Mouse (Mus musculus) layer of hippocampus, postnatal 14 days (tissue): ENCODE results near the gene Resp18. TPM values are rescaled to one million over a fixed set of nuclear protein-coding genes. Genes with fewer than 3 reads are reported as not detected.
A peak's percentile ranks its signal among the peaks of the same experiment; 100 is the strongest.

Experiments used
- DNase-seq, 2 experiments: peaks; one replicate each; pipeline ENCODE4 v3.0.0; 2021 to 2022; ENCODE audit warnings: low spot score in 2 of 2, mixed read lengths in 1 of 2
- total RNA-seq, 2 experiments: library from RNA; stranded (reverse); gene quantifications; 2 replicates each; pipeline ENCODE4 v1.2.3; 2021

Gene Resp18
- total RNA-seq, 2 experiments from 2014 or later, result 68.2 to 98.9 TPM

DNA sequence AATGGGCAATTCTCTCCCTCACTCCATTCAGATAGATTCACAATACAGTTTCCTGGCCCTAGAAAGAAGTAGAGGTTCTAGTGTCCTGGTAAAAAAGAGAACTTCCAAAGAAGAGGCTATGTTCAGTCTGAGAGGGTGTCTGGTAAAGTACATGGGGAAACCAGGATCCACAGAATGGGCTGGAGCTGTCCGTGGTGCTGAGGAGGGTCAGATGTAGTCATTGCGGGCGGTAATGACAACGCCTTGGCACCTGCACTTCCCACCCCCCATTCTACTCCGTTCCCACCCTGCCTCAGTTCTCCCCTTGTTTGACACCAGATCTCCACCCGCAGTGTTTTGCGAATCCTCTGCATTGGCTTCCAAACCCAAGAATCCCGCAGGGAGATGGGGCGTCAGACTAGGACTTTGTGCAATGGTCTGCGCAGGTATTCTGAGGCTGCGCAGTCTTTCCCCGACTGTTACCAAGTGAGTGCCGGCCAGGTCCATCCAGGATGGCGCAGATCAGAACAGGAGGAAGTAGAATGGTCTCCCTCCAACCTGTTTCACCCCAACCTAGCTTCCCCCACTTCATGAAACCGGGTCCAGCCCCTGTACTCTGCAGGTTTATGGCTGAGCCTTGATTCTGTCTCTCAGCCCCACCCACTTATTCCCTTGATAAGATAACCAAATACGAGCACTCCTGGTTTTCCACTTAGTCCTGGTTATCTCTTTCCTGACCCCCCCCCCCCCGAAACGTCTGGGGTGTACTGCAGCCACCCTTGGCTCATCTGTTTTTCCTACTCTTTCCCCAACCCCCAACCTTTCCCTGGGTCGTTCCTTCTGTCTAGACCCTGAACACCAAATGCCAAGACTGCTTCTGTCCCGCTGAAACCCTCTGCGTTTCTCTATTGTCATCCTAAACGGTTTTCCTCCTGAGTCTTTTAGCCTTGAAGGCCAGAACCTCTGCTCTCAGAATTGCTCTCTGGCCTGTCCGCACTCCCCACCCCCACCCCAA is 723 bp downstream of the Resp18 start:
- DNase-seq, result no peak

DNA sequence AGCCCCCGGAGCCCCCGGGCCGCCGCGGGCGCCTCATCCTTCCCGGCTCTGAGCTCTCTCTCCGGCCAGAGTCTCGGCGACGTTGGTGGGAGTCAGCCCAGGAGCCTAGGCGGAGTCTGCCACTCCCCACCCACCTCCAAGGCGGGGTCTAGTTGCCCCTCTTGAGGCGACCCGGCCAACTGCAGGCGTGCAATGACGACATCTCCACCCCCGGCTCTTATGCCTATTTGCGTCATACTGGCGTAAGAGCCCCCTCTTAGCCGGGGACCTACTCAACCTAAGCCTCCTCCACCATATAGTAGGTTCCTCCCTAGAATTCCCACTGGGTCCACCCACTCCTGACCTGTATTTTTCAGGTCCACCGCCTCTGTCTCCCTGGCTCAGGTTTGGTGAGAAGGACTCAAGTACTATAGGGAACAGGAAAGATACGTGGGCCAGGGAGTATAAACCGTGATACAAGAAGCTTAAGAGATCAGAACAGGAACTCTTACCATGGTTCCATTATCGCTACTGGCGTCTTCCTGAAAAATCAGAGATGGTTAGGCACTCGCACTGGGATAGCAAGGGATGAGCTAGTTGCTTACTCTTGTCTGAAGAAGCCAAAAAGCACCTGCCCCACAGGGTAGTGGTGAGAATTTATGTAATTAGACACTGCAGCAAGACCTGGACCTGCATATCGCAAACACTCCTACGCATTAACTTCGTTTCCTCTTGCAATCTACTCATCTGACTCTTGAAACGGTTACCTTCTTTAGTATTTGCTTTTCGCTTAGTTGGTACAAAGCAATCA is 13.9 kb downstream of the Resp18 start, which contains the start of gene Ptprn:
Gene Ptprn (minus strand): TSS at position 412 of the 790 bp plus-strand sequence.
- DNase-seq, result peak in 1 of 2 experiments; percentile 71

DNA sequence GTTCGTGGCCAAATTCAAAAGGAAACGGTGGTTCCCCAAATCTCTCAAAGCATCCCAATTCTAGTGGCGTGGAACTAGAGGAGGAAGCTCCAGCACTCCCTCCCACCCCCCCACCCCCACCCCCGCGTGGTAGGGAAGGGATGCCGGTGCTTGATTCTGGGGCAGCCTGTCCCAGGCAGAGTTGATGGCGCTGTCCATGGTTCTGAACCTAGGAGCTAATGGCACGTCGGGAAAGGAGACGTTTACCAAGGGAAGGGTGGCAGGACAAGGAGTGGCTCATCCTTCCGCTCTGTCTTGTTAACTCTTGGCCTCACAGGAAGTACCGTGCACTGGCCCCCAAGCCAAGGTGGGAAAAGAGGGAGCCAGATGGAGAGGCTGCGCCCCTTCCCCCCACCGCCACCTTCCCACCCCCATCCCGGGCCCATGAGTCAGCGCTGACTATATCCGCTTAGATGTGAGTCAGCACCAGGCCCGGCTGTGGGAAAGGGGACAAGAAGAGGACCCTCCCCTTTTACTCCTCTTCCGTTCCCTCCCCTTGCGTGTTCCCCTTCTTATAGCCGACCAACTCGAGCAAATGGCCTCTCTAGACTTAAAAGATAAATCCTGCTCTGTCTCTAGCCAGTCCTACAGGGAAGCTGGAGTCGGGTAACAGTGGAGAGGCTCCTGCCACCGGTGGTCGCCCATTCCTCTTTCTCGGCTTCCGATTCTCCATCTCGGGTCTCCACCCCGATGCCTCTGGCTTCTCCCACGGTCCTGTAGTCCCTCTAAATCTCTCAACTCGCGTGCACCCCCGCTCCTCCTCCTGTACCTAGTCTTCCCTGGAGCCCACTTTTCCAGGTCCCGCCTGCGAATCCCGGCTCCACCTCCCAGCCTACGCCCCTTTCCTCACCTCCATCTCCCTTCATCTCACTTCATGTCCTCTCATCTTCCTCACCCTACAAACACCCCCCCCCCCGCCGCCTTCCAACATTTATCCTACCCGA is 15.0 kb downstream of the Resp18 start:
- no peak for DNase-seq

DNA sequence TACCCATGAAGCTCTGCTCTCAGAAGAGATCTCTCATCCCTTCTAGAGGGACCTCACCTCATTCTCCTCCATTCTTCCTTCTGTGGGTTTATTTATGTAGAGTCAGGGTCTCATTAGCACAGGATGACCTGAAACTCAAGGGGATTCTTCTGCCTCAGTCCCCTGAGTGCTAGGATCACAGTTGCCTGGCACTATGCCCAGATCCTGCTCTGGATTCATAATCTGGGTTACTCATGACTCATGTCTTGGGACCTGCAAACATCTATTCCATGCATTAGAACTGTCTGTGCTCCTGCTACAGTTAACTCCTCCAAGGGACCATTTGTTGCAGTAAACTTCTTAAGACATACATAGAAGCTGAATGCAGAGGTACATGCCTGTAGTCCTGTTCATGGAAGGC is 16.9 kb downstream of the Resp18 start:
- no peak for DNase-seq

DNA sequence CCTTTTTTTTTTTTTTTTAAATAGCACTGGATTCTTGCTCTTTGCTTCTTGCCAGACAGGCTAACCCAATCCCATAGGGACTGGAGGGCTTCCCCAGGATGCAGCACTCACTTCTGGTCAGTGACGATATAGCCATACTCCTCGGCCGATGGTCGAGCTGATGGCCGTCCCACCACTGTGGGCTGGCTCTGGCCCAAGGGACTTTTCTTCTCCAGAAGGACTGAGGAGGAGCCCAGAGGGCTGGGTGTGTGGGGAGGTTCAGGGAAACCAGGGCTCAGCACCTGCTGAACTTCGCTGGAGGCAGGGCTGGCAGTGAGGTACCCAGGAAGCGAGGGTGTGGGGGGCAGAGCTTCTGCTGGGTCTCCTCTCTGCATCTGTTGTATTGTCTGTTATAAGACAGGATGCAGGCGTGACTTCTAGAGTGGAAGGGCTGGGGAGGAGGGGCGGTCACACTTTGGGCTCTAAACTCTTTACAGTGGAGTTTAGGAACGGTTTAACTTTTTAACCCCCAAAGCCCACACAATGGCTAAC is 22.6 kb downstream of the Resp18 start:
- DNase-seq, result no peak

DNA sequence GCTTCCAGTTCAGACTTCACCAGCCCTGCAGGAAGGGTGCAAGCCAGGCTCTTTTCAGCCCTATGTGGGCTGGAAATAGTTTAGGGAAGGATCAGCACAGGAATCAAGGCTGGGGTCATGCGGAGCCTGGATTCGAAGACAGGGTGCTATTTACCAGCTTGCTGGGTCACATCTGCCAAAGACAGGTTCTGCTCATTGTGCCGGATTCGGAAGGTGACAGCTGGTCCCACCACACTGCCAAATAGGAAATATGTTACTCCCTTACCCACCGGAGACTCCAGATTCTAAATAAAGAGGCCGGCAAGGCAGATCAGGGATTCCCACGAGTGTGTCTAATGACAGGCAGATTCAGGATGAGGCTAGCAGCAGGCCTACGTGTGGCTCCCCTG is 23.6 kb downstream of the Resp18 start:
- DNase-seq, result no peak

DNA sequence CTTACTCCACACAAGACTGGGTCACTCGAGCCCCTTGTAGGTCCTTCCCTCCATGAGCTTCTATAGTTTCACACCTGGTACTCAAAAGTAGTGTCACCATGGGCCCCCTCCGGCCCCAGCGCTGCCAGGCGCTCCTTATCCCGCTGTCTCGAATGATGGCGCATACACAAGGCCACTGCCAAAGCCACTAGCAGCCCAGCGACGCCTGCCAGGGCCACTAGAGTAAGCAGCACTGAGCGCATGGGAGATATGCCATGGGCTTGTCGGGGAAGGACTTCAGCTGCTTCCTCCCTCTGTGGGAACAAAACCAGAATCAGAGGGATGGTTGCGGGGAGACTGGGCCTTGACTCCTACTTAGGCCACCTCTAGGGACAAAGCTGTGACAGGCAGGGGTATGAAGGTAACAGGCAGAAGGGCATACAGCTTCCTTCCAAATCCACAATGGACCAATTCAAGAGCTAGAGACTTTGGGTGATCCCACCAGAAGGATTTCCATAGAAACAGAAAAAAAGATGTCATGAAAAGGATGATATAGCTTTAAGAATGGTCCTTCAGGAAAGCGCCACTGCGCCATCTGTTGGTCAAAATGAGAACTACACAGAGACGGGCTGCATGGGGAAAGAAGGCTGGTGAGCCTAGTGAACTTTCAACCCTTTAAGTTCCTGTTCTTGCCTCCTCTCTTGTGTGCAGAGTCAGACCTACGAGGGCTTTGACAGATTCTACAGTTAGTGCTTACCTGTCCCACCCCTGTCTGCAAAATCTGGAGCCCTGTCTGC is 24.2 kb downstream of the Resp18 start:
- DNase-seq, result peak; percentile 86 to 88

DNA sequence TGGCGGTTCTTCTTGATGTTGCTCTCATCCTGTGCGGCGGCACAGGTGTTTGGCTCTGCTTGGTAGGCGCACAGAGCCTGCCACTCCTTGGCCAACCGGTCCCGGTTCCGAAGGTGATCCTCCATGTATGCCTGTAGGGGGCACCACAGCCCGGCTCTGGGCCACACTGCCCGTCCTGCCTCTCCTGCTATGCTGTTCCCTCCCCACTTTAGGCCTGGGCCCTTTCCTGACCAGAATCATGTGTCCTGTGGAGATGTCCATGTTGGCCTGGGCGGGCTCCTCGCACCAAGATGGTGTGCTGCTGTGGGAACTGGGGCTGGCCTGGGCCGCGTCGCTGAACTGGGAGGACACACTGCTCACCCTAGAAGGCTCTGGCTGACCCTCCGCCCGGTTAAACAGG is 25.2 kb downstream of the Resp18 start:
- no peak for DNase-seq

DNA sequence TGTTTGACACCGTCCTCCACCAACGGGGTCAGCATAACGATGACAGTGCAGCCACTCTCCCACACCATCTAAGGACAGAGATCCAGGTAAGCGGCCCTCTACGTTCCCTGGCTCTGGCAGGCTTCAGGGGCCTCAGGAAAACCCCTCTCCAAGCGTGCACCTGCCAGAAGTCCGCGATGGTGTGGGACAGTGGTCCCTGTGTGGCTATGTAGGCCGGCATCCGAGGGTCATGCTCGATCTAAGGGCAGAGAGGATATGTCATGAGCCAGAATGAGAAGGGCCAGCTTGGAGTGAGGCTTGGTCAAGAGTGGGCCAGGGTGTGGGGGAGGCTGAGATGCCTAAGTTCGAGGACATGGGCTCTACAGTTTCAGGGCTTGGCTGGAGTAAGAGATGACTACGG is 25.9 kb downstream of the Resp18 start:
- no peak for DNase-seq

DNA sequence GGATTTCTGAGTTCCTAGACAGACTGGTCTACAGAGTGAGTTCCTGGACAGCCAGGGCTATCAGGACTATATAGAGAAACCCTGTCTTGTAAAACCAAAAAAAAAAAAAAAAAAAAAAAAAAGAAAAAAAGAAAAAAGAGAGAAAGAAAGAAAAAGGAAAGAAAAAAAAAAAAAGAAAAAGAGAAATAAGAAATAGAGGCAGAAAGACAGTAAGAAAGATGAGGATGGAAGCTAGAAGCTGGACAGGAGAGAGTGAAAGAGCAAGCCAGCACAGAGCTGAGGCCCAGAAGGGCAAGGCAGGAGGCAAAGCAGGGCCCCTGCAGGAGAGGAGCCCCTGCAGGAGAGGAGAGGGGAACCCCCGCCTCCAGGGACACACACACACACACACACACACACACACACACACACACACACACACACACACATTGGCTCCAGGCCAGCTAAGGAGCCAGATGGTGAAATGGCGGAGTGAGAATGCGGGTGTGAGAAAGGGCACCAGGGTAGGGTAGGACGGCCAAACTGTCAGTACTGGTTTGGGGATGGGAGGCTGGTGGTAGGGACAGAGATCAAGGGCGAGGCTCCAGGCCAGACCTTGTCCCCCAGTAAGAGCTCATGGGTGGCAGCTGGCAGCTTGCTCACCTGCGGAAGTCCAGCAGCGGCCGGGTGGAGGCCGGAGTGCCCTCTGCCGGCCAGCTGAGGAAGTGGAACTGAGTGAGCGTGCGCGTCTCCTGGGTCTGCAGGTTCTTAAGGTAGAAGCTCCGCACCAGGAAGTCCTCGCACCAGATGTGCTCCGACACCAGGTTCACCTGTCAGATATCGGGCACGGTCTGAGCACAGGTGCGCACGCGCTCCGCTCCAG is 26.9 kb downstream of the Resp18 start:
- DNase-seq, result no peak

DNA sequence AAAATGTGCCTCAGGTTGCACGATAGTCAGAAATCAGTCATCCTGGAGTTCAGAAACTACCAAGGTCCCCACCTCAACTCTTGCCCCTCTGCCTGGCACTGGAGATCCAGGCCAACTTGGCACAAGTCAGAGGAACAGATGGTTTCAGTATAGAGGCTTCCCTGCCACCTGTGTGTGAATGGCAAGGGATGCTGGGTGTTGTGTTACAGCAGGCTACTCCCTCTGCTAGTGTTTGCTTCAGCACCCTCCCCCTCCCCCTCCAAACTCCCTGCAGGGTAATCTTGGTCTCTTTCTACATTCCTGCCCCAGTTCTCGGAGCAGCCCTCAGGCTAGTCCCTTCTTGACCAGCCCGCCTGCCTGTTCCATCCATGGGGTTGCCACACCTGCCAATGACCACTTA is 27.7 kb downstream of the Resp18 start:
- DNase-seq, result no peak

DNA sequence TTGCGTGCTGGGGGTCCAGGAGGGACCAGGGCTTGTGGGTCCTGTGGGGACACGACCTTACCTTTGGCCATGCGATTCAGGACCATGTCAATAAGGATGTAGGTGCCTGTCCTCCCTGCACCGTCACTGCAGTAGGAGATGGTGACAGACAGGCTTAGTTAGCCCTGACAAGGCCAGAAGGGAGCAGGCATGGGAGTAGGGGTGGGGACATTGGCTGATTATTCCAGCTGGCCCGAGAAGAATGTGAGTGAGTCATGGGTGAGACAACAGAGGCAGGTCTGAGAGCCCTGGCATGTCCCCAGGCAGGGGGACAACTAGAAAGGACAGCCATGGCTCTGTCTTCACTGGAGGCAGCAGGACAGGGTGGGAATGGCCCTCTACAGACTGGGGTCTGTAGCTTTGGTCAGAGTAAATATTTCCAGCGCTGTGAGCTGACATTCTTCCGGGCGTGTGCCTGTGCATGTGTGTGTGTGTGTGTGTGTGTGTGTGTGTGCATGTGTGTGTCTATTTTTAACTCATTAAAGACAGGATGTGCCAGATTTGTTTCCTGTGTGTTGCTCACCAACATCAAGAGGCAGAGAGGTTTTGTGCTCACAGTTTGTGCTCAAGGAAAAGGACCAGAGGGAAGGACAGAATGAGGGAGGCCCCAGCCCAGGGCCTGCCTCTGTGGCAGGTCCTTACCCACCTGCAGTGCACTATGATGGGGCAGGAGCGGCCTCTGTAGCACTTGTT is 30.0 kb downstream of the Resp18 start:
- no peak for DNase-seq

DNA sequence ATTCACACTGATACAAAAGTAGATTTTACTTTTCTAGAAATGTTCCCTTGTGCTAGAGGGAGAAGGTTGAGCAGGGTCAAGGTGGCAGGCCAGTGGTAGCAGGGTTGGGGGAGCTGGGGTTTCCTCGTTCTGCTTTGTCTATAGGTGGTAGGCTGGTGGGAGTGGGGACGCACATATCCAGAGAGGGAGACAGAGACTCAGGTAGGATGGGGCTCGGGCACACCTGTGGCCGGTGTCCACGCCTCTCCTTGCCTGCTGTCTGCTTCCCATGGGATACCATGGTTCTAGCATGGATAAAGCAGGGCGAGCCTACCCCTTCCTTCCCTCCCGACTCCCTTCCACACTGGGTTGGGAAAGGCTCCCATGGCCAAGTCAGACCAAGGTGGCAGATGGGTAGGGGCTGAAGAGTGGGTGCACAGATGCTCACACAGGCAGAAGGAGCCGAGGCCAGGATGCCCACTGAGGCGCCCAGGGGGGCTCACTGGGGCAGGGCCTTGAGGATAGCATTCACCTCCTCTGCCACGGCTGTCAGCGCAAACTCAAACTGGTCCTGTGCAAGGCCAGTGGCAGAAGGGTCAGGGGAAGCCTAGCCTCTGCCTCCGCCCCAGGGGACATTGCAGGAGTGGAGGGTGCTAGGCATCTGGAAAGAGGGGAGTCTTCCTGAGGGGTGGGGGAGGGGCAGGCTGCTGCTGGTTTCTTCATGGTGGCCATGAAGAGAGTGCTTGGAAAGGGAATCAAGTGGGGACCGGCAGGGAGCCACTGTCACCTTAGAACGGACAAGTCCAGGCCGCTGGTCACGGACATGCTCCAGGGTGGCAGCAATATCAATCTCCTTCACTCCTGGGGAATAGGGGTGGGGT is 30.9 kb downstream of the Resp18 start:
- no peak for DNase-seq

DNA sequence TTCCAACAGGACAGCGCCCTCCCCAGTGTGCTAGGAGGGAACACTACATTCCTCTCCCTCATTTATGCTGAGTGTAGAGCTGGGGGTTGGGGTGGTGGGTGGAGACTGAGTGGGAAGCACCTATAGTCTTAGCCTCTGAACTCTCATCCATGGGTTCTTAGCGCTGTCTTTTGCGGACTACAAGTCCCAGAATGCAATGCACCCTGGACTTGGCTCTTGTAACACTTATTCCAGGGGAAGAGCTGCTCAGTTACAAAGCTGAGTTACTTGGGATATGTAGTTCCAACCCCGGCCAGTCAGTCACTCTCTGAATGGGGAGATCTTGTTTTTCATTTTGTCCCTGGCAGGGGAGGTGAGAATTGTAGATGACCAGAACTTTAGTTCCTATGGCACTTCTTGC is 33.4 kb downstream of the Resp18 start:
- DNase-seq, result peak in 1 of 2 experiments; percentile 73

DNA sequence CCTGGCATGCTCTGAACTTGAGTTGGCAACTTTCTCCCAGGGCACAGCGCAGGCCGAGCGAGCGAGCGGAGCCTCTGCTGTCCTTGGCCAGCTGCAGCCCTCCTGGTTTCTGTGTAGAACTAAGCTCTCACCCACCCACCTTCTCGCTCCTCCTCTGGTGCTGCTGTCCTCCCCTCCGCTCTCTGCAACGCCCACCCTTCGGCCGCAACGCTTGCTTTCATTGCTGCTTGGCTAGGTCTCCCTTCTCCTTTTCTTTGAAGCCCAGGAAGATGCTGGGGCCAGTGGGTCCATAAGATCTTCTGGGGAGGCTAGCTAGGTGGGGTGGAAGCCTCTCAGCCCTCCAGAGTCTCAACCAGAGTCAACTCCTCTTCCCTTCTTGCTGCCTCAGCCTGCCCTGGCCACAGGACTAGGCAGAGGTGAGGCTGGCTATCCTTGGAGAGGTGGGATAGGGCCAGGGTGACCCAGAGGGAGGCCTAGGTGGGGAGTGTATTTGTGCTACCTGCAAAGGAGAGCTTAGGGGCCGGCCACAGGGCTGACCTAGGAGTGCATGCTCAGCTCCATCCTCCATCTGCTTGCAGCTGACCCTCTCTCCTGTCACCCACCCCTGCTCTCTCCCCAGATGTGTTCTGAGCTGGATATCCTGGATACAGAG is 33.9 kb downstream of the Resp18 start:
- no peak for DNase-seq

DNA sequence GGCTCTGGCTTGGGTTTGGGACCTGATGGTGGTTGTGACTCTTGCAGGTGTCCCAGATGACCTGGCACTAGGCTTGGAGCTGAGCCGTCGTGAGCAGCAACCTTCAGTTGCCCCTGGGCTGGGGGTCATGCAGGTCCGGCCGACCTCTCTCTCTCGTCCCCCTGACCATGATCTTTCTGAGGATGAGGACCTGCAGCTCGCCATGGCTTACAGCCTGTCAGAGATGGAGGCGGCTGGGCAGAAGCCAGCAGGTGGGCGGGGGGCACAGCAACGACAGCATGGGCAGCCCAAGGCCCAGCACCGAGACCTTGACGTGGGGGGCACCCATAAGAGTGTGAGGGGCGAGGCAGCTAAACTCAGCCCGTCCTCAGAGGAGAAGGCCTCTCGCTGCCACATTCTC is 34.8 kb downstream of the Resp18 start:
- DNase-seq, result no peak

DNA sequence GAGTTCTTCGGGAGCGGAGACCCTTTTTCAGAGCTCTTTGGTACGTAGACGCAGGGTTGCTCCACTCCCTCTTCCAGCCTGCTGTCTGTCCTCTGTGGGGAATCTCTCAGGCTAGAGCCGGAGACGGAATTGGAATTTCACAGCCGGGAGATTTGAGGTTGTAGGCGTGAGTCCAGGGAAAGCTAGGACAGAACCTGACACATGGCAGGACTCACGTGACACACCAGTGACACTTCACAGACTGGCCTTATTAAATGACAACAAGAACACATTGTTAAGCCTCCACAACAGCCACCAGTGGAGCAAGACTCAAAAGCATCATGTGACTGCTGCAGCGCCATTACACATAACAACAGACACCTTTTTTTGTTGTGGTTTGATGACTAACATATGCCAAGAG is 38.6 kb downstream of the Resp18 start:
- DNase-seq, result no peak
